Mouse (Mus musculus) hindlimb bud, embryonic 11.5 days (tissue): Measurements from ENCODE around the gene Naa40.

Experiments used
- DNase-seq: peaks from one replicate; pipeline ENCODE4 v3.0.0-alpha.2; 2012; ENCODE audit warnings: low read depth, low spot score; ENCODE audit errors: extremely low spot score

Gene Naa40

DNA sequence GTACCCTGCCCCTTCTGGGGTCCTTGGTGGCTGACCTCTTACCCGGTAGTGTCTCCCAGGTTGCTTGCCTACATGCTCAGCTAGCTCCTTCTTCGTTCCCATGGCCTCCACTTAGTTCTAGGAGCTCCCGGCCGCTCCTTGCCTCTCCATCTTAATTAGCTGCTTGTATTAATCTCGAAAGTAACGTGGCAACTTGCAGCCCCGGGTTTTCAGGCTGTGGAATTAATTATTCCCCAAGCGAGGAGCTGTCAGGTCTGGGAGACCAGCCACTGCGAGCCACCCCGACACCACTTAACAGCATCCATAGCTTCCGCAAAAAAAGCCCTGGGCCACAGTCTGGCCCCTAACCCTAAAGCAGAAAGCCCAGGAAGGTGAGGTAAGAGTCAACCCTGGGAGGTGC lies 57.6 kb downstream of the Naa40 start:
- no peak for DNase-seq

DNA sequence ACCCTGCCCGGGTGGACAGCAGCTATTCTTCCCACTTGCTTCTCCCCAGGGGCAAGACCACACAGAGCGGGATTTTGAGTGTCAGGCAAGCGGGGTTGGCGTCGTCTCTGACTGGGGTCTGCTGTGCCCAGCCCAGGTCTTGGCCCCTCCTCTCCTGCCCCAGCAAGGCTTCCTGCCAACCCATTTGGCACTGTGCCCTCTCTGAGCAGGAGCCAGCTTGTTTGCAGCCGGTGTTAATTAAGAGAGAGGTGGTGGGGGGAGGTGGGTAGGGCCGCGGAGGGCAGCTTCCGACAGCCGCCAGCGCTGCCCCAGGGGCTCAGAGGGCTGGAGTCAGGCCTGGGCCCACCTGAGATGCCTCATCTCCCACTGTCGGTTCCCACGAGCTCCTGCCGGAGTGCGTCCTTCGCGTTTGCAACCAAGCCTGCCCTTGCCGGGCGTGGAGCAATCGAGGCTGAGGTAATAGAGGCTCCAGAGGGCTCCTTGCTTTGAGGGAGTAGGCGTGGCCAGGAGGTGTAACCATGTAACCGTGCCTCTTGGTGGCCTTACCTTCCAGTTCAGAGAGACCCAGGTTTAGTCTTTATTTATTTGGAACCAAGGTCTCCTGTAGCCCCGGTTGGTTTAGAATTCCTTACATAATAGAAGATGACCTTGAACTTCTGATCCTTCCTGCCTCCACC lies 58.6 kb downstream of the Naa40 start:
- DNase-seq = no peak

DNA sequence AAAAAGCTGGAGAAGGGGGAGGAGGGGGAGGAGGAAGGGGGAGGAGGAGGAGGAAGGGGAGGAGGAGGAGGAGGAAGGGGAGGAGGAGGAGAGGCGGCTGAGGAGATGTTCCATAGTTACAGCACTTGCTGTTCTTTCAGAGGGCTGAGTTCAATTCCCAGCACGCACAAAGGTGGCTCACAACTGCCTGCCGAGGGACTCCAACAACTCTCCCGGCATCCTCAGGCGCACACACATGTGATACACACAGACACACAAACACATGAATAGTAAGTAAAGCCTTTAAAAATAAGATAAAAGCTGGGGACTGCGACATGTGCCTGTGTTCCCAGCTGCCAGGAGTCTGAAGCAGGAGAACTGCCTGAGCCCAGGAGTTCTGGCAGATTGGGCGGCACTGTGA lies 59.5 kb downstream of the Naa40 start:
- no peak for DNase-seq

DNA sequence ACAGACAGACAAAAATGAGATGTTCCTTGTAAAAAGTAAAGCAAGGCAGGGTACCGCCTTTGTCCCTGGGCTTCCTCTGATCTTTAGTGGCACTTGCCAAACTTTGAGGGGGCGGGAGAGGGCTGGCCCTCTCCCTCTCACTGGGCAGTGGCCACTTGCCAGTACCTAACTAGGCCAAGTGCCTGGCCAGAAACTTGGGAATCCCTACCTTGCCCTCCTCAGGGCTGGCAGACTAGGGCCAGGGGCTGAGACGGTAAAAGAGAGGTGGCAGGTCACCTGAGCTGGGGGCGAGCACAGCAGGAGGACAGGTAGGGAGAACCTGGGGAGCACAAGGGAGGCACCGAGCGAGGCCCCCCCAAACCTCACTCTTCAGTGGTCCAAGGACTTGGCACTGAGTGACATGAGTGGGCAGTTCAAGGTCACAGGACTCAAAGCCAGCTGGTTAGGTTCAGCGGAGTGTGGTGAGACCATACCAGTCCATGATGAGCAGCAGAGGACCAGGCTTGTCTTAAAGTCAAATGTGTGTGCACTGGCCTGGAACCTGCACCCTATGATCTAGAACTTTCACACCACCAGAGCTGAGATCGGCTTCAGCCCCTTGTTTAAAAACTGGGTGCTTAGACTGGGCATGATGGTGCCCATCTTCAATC lies 60.1 kb downstream of the Naa40 start:
- no peak for DNase-seq

DNA sequence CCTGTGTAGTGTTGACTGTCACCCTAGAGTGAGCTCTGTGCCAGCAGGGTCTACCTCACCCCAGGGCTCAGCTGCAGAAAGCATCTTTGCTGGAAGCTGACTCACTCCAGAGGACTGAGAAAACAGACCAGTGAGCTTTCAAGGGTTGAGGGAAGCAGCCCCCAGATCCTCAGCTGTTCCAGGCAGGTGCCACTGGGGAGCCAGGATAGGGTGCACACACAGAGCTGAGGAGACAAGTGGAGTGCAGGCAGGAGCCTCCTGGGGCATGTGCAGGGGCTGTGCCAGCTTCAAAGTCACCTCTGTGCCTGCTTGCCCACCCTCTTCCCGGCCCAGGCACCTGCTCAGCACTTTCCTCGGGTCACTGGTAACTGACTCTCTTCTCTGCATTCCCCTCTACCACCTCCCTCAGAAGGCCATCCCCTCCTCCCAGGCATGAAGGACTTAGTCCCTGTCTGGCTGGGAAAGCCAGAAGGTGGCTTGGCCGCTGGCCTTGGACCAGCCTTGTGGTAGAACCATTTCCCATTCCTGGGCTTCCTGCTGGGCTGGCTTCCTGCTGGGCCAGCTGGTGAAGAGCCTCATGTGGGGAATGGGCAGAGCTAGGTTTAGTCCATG lies 62.0 kb downstream of the Naa40 start:
- DNase-seq = no peak

DNA sequence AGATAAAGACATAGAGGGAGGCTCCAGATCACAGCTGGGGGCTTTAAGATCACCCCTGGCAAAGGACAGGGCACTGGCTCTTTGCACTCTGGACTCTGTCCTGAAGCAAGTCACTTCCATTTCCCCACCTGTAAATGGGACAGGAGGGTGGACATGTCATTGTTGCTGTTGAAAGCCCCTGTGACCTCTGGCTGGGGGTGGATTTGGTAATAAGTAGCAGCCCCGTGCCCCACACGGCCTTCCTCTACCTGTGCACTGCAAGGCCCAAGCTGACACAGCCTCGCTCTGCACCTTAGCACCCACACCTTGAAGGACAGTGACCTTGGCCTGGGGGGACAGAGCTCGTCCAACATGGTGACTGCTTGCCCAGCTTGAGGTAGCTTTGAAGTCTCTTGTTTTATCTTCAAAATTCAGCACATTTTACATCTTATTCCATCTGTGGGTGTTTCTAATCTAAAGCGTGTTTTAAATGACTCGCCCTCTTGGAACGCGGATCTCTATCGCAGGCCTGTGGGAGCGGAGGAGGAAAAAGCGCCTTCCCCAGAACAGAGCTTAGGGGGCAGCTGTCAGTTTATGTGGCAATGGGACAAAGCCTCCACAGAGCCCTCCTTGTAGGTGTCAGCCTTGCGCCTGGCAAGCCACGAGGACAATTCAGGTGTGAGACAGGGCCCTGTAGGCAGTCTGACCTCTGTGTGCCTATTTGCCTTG lies 63.0 kb downstream of the Naa40 start:
- DNase-seq = no peak

DNA sequence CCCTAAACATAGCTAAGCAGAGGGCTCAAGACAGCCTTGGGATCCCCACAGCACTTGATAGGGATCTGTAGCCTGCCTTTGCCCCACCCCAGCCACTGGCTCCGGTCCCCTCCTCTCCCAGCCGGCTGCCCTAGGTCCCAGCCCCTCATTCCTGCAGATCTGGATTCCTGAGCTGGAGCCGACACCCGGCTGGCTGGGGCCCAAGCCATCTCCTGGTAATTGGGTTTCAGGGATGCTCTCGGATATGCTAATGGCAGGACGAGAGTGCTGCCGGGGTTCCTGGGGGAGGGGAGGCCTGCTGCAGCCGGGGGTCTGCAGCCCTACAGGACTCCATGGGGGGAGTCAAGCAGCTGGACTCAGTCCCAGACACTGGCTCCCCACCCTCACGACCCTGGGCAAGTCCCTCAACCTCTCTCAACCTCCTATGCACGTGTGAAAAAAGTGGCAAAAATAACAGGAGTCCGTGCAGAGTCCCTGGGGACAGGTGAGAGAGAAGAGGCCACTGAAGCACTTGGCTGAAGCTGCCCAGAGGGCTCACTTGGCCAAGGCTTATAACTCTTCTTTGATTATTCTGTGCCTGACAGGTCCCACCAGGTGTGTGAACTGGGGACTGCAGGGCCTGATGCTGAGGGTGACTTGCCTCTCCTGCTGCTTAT lies 64.8 kb downstream of the Naa40 start:
- DNase-seq = no peak
